Mouse (Mus musculus) liver, embryonic 16.5 days (tissue): Measurements from ENCODE around the gene Gm17416. TPM values are rescaled to one million over a fixed set of nuclear protein-coding genes. Genes with fewer than 3 reads are reported as not detected.

Experiments used
- ATAC-seq: fragments of 200-750 bp; cut with Nextera tagmentation; 2 replicates; pipeline ENCODE4 v1.8.0; 2017; ENCODE audit warnings: low read depth, mild to moderate bottlenecking, moderate number of reproducible peaks, moderate library complexity
- H3K27ac ChIP-seq: fragments of 300-500 bp; sonication (generic); 2 replicates; pipeline ENCODE4 v1.5.1; 2014; ENCODE audit warnings: mild to moderate bottlenecking, low read length
- H3K27me3 ChIP-seq: fragments of 300-500 bp; sonication (generic); 2 replicates; pipeline ENCODE4 v1.6.1; 2014; ENCODE audit warnings: low read depth, low read length, mixed read lengths; ENCODE audit not compliant: control insufficient read depth, insufficient read depth
- H3K36me3 ChIP-seq: fragments of 300-500 bp; sonication (generic); 2 replicates; pipeline ENCODE4 v1.6.1; 2014; ENCODE audit warnings: mild to moderate bottlenecking; ENCODE audit not compliant: control insufficient read depth, insufficient read depth
- H3K4me1 ChIP-seq: fragments of 300-500 bp; sonication (generic); 2 replicates; pipeline ENCODE4 v1.6.1; 2014; ENCODE audit warnings: low read depth, low read length, mixed read lengths; ENCODE audit not compliant: control insufficient read depth
- H3K4me2 ChIP-seq: fragments of 300-500 bp; sonication (generic); 2 replicates; pipeline ENCODE4 v1.6.1; 2014; ENCODE audit warnings: low read depth, low read length, mixed read lengths
- H3K4me3 ChIP-seq: fragments of 300-500 bp; sonication (generic); 2 replicates; pipeline ENCODE4 v1.5.1; 2014; ENCODE audit warnings: low read depth, mild to moderate bottlenecking, low read length
- H3K9ac ChIP-seq: fragments of 300-500 bp; sonication (generic); 2 replicates; pipeline ENCODE4 v1.6.1; 2014; ENCODE audit warnings: low read depth, low read length
- H3K9me3 ChIP-seq: fragments of 300-500 bp; sonication (generic); replicated peaks from 2 replicates; pipeline ENCODE4 v1.6.1; 2016; ENCODE audit warnings: low read length; ENCODE audit not compliant: control insufficient read depth
- WGBS: fragments of 180-500 bp; shearing (Covaris S2); extraction: QIAGEN DNeasy Blood & Tissue Kit; methylation state at CpG from one replicate; pipeline ENCODE4 v1.1.7; 2014; ENCODE audit not compliant: insufficient replicate concordance; 5-methylcytosine and 5-hydroxymethylcytosine counted together
- polyA plus RNA-seq: library from polyadenylated mRNA; unstranded; fragments of >200 nt; fragmentation: Nextera tagmentation; extraction: Ambion mirVana; gene quantifications from 2 replicates; pipeline ENCODE4 v1.2.1, GENCODE M21; 2015

Gm17416 gene
- polyA plus RNA-seq, 1 experiment from 2014 or later = not detected

DNA sequence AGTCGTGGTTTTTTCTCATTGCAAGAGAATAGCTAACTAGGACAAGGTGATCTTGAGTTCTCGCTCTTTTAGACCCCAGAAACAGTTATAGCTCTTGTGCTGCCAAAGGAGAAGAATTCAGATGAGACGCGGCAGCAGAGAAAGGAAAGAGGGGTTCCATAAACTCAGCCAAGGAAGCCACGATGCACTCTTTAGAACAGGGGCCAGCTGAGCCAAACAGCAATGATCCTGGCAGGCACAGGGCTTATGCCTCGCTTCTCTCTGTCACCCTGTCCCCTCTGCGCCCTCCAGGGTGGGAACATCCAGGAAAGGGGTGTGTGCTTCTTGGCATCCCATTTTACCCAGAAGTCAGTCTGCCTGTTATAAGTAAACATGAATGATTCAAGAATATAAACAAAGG lies 30.2 kb downstream of the Gm17416 start, which contains the start of gene Defb45:
TSS of gene Defb45 (minus strand) at position 101 of the 400 bp plus-strand sequence.
- ATAC-seq = no peak
- no peaks in the 10 kb centered on the region for H3K36me3 ChIP-seq
- no peaks in the 10 kb centered on the region for H3K4me1 ChIP-seq
- H3K4me2 ChIP-seq = no peak within 1 kb of the TSS
- no peaks in the 10 kb centered on the region for H3K27me3 ChIP-seq
- H3K9ac ChIP-seq = no peak within 1 kb of the TSS
- no peak within 1 kb of the TSS for H3K27ac ChIP-seq
- no peaks in the 10 kb centered on the region for H3K9me3 ChIP-seq
- no peak within 1 kb of the TSS for H3K4me3 ChIP-seq
- 47% methylated on average over 7 of the region's 7 CpGs for WGBS

DNA sequence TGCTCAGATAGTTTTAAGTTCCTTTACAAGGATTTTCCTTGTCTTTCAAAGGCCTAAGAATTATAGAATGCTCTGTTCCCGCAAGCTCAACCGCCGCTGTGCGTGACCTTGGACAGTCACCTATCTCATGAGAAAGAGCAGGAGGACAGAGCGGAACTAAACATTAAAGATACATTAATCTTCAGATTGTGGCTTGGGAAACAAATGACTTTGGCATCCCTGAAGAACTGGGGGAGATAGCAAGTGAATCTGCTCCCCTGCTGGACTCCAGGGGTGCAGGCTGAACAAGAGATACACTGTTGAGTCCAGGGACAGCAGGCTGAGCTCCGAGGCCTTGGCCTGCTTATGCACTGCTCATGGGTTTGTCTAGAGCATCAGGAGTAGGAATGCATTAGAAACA lies 30.9 kb downstream of the Gm17416 start:
- H3K36me3 ChIP-seq = no peaks in the 10 kb centered on the region
- no peaks in the 10 kb centered on the region for H3K4me1 ChIP-seq
- H3K27me3 ChIP-seq = no peaks in the 10 kb centered on the region
- WGBS = 58% methylated on average over 6 of the region's 6 CpGs
- H3K27ac ChIP-seq = no peak overlapping the region
- H3K4me3 ChIP-seq = no peak overlapping the region
- H3K9ac ChIP-seq = no peak overlapping the region
- H3K9me3 ChIP-seq = no peaks in the 10 kb centered on the region
- H3K4me2 ChIP-seq = no peak overlapping the region
- no peak for ATAC-seq

- H3K4me2 ChIP-seq = no peak overlapping the region
- WGBS = 50% methylated on average over 4 of the region's 4 CpGs
- ATAC-seq = no peak
- H3K27me3 ChIP-seq = no peaks in the 10 kb centered on the region
- no peaks in the 10 kb centered on the region for H3K4me1 ChIP-seq
- no peaks in the 10 kb centered on the region for H3K9me3 ChIP-seq
- H3K27ac ChIP-seq = no peak overlapping the region
- H3K36me3 ChIP-seq = no peaks in the 10 kb centered on the region
- no peak overlapping the region for H3K9ac ChIP-seq
- no peak overlapping the region for H3K4me3 ChIP-seq
These were observed 32.3 kb downstream of the Gm17416 start for GRCm38 (mm10) chr2:152601275-152601960.

- Histone ChIP-seq H3K4me2 (no peak within 1 kb of the TSS), H3K27ac (no peak within 1 kb of the TSS), H3K27me3 (no peaks in the 10 kb centered on the region), H3K4me3 (no peak within 1 kb of the TSS), H3K4me1 (no peaks in the 10 kb centered on the region), H3K9ac (no peak within 1 kb of the TSS), H3K9me3 (no peaks in the 10 kb centered on the region), H3K36me3 (no peaks in the 10 kb centered on the region)
- no peak for ATAC-seq
- WGBS = 62% methylated on average over 15 of the region's 15 CpGs
These were observed 34.9 kb downstream of the Gm17416 start, which contains the start of gene Defb36 for GRCm38 (mm10) chr2:152604057-152604456. TSS of gene Defb36 (plus strand) at chr2:152604327.

- WGBS = 36% methylated on average over 6 of the region's 6 CpGs
These were observed 38.6 kb downstream of the Gm17416 start for GRCm38 (mm10) chr2:152607746-152608145.

DNA sequence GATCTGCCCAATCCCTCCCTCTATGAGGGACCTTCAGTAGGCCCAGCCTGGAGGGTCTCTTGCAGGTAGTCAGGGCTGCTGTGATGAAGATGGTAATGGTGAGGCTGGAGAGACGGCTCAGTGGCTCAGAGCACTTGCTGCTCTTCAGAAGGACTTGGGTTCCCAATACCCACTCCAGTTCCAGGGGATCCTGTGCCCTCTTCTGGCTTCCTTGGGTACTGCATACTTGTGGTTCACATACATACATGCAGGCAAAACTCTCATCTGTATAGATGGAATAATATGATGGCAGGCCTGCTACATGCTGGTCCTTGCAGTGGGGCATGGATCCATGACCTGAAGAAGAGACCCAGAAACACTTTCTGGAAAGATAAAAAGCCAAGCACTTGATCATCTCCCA lies 39.6 kb downstream of the Gm17416 start:
- no peak overlapping the region for H3K4me2 ChIP-seq
- H3K36me3 ChIP-seq = no peaks in the 10 kb centered on the region
- no peak overlapping the region for H3K27ac ChIP-seq
- H3K27me3 ChIP-seq = no peaks in the 10 kb centered on the region
- H3K9ac ChIP-seq = no peak overlapping the region
- no peaks in the 10 kb centered on the region for H3K4me1 ChIP-seq
- 55% methylated on average over 1 of the region's 1 CpGs for WGBS
- H3K9me3 ChIP-seq = no peaks in the 10 kb centered on the region
- H3K4me3 ChIP-seq = no peak overlapping the region
- no peak for ATAC-seq

More at GRCm38 (mm10) chr2:152607746-152608145, 38.6 kb downstream of the Gm17416 start:
- Histone ChIP-seq H3K27ac (no peak overlapping the region), H3K9ac (no peak overlapping the region), H3K9me3 (no peaks in the 10 kb centered on the region), H3K4me1 (no peaks in the 10 kb centered on the region), H3K4me2 (no peak overlapping the region), H3K4me3 (no peak overlapping the region), H3K36me3 (no peaks in the 10 kb centered on the region), H3K27me3 (no peaks in the 10 kb centered on the region)
- ATAC-seq = no peak

DNA sequence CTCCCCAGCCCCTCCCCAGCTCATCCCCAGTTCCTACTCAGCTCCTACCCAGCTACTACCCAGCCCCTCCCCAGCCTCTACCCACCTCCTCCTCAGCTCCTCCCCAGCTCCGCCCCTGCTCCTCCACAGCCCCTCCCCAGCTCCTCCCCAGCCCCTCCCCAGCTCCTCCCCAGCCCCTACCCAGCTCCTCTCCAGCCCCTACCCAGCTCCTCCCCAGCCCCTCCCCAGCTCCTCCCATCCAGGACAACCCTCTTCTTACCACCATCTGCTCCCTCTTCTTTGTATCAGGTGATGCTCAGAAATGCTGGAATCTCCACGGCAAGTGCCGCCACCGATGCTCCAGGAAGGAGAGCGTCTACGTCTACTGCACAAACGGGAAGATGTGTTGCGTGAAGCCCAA lies 43.1 kb downstream of the Gm17416 start:
- H3K27me3 ChIP-seq = no peaks in the 10 kb centered on the region
- no peak overlapping the region for H3K4me3 ChIP-seq
- 45% methylated on average over 7 of the region's 8 CpGs for WGBS
- H3K9ac ChIP-seq = no peak overlapping the region
- H3K27ac ChIP-seq = no peak overlapping the region
- ATAC-seq = no peak
- no peaks in the 10 kb centered on the region for H3K36me3 ChIP-seq
- H3K4me1 ChIP-seq = no peaks in the 10 kb centered on the region
- H3K9me3 ChIP-seq = no peaks in the 10 kb centered on the region
- no peak overlapping the region for H3K4me2 ChIP-seq

DNA sequence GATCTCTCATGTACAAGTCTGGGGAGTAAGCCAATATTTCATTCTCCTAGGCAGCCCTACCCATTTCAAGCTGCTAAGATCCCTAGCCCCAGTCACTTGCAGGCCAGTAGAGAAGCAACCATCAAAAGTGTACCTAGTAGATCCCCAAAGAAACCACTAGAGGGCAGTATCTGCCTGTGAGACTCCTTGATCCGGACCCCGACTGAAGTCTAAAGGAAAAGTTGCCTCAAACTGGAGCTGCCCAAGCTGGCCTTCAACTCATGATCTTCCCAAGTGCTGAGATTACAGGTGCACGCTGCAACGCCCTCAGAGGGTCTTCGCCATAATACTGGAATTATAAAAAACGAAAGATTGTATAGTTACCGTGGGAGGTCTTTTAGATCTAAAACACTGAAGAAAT lies 46.4 kb downstream of the Gm17416 start:
- Histone ChIP-seq H3K4me1 (no peaks in the 10 kb centered on the region), H3K27ac (no peak overlapping the region), H3K4me2 (no peak overlapping the region), H3K9ac (no peak overlapping the region), H3K9me3 (no peaks in the 10 kb centered on the region), H3K27me3 (no peaks in the 10 kb centered on the region; the same call in 1 of the 2 replicates), H3K4me3 (no peak overlapping the region), H3K36me3 (no peaks in the 10 kb centered on the region)
- 7% methylated on average over 7 of the region's 7 CpGs for WGBS
- no peak for ATAC-seq

DNA sequence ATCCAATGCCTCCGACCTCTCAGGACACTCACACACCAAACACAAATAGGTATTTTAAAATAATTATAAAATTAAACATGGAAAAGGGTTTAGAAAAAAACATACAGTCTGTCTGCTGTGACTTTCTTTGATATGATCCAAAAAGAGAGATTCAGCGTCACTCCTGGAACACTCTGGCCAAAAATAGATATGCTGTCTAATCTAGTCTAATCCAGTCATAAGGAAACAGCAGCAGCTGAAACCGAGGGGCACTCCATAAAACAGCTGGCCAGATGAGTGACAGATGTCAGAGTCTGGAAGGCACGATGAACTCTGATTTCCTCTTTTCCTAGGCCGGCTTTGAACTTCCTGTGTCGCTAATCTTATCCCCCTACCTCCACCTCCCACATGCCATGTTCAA lies 47.3 kb downstream of the Gm17416 start:
- Histone ChIP-seq H3K4me2 (no peak overlapping the region), H3K4me1 (no peaks in the 10 kb centered on the region)
- 25% methylated on average over 6 of the region's 6 CpGs for WGBS

More for the DNA sequence above, 47.3 kb downstream of the Gm17416 start:
- no peak overlapping the region for H3K4me3 ChIP-seq
- H3K27me3 ChIP-seq = no peaks in the 10 kb centered on the region; the same call in 1 of the 2 replicates
- H3K9me3 ChIP-seq = no peaks in the 10 kb centered on the region
- no peak overlapping the region for H3K27ac ChIP-seq
- no peak for ATAC-seq
- H3K9ac ChIP-seq = no peak overlapping the region
- no peaks in the 10 kb centered on the region for H3K36me3 ChIP-seq
